Mouse (Mus musculus) cerebellum, adult 2 months (tissue): ENCODE data around the gene Orc1. TPM values are rescaled to one million over a fixed set of nuclear protein-coding genes. Genes with fewer than 3 reads are reported as not detected.

Source experiments
- DNase-seq, 2 experiments: peaks; one replicate each; pipeline ENCODE4 v3.0.0; 2021
- H3K27ac ChIP-seq: fragments of 200-500 bp; 2 replicates; pipeline ENCODE4 v1.5.1; 2012; ENCODE audit warnings: low read length, control low read depth, inconsistent platforms; ENCODE audit not compliant: insufficient read depth
- H3K27me3 ChIP-seq: fragments of 200-500 bp; 2 replicates; pipeline ENCODE4 v1.6.1; 2012; ENCODE audit warnings: inconsistent platforms, mild to moderate bottlenecking, low read length, moderate library complexity; ENCODE audit not compliant: control insufficient read depth, insufficient read depth
- H3K4me1 ChIP-seq: fragments of 200-500 bp; 2 replicates; pipeline ENCODE4 v1.6.1; 2011; ENCODE audit warnings: low read length; ENCODE audit not compliant: control insufficient read depth, insufficient read depth
- H3K4me3 ChIP-seq: fragments of 200-500 bp; replicated peaks from 2 replicates; pipeline ENCODE3; 2011; ENCODE audit warnings: mild to moderate bottlenecking, low read depth, low read length, control low read depth; ENCODE audit not compliant: insufficient read depth
- CTCF ChIP-seq: fragments of 200-500 bp; IDR thresholded peaks from 2 replicates; pipeline ENCODE4 v1.5.1; 2011; ENCODE audit warnings: low read depth, mild to moderate bottlenecking, control low read depth, low read length, moderate library complexity, borderline replicate concordance; ENCODE audit not compliant: insufficient read depth
- POLR2A ChIP-seq: fragments of 200-500 bp; IDR thresholded peaks from 2 replicates; pipeline ENCODE4 v1.6.1; 2011; ENCODE audit warnings: low read length, control low read depth, borderline replicate concordance; ENCODE audit not compliant: insufficient read depth
- WGBS: fragments of 180-500 bp; shearing (Covaris S2); methylation state at CpG from one replicate; pipeline ENCODE4 v1.1.7; 2018; 5-methylcytosine and 5-hydroxymethylcytosine counted together
- polyA plus RNA-seq: library from polyadenylated mRNA; depleted of rRNA; stranded (reverse); fragments of >200 nt; gene quantifications from 2 replicates; pipeline ENCODE4 v1.2.3, GENCODE M21; 2012

The Orc1 gene
- polyA plus RNA-seq, 1 experiment = 0.18 TPM

DNA sequence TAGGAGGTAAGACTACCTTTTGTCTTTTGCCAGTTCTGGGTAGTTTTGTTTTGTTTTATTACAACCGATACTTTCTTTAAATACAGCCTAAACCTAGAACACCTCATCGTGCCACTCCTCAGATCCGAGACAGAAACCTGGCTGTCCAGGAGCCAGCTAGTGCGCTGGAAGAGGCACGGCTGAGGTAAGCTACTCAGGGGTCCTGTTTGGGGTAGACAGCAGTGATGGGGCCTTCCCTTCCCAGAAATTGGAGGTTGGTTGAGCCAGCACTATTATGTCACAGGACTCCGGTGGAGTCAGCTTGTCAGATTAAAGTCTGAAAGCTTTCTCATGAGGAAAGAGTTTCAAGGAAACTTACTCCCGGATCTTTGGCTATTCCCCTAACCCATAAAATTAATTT, 22.6 kb downstream of the Orc1 start:
- 90% methylated on average over 7 of the region's 7 CpGs for WGBS
- H3K4me3 ChIP-seq = no peak overlapping the region
- H3K27me3 ChIP-seq = no peaks in the 10 kb centered on the region
- H3K4me1 ChIP-seq = no peaks in the 10 kb centered on the region
- no peak overlapping the region for H3K27ac ChIP-seq
- TF ChIP-seq CTCF (no peak), POLR2A (no peak)
- no peak for DNase-seq

DNA sequence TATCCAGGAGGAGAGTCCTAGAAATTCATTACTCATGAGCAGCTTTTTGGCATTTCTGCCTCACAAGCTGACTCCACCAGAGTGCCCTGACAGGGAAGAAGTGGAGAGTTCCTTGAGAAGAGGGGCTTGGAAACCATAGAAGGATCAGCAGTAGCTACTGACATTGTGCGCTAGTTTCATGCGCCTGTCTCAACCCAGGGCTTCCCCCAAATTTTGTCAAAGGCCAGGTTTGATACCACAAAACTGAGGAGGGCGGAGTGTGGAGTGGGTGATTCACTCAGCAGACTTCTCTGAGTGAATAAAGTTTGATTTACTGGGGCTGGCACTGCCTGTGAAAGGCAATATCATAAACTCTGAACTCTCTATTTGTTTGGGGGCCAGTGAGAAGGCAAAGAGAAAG, 29.4 kb downstream of the Orc1 start:
- no peaks in the 10 kb centered on the region for H3K27me3 ChIP-seq
- 91% methylated on average over 3 of the region's 3 CpGs for WGBS

DNA sequence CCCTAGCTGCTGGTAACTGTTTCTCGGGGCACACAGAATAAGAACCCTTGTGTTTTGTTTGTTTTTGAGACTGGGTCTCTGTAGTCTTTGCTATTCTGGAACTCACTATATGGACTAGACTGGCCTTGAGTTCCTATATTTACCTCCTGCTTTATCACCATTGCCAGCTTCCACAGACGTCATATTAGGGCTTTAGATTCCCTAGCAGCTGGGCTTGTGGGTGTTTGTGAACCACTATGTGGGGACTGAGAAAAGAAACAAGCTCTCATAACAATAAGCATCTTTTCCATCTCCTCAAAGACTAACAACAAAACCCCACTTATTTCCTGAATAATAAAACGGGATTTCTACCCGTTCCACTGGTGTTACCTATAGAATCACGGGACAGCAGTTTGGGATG, 31.7 kb downstream of the Orc1 start:
- TF ChIP-seq CTCF = no peak
- no peak for TF ChIP-seq POLR2A
- Histone ChIP-seq H3K27me3 (no peaks in the 10 kb centered on the region), H3K27ac (no peak overlapping the region), H3K4me1 (no peaks in the 10 kb centered on the region), H3K4me3 (no peak overlapping the region)
- WGBS = 89% methylated on average over 5 of the region's 5 CpGs
- no peak for DNase-seq

More for the DNA sequence above, 29.4 kb downstream of the Orc1 start:
- no peak overlapping the region for H3K4me3 ChIP-seq
- no peak for DNase-seq
- TF ChIP-seq POLR2A (no peak), CTCF (no peak)
- no peaks in the 10 kb centered on the region for H3K4me1 ChIP-seq
- no peak overlapping the region for H3K27ac ChIP-seq

DNA sequence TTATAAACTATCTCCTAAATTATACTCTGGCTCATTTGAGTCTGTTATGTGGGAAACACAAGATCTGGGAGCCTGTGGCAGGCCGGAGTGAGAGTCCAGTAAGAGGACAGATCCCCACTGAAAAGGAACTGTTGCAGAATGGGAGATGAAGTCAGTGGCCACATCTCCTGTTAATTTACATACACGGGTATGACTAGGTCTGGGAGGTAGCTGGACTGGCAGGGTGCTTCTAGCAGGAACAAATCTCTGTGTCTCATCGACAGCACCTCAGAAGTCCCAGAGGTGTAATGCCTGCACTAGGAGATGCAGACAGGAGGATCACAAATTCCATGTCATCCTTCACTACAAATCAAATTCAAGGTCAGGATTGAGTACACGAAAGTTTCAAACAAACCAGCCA, 39.4 kb downstream of the Orc1 start:
- peaks cover 9% of the 10 kb centered on the region; the same call in 1 of the 2 replicates for H3K4me1 ChIP-seq
- no peak overlapping the region for H3K27ac ChIP-seq
- peak overlapping the region; percentile 95 for H3K4me3 ChIP-seq
- WGBS = 72% methylated on average over 4 of the region's 4 CpGs
- H3K27me3 ChIP-seq = no peaks in the 10 kb centered on the region
- TF ChIP-seq CTCF = no peak
- no peak for TF ChIP-seq POLR2A
- no peak for DNase-seq

DNA sequence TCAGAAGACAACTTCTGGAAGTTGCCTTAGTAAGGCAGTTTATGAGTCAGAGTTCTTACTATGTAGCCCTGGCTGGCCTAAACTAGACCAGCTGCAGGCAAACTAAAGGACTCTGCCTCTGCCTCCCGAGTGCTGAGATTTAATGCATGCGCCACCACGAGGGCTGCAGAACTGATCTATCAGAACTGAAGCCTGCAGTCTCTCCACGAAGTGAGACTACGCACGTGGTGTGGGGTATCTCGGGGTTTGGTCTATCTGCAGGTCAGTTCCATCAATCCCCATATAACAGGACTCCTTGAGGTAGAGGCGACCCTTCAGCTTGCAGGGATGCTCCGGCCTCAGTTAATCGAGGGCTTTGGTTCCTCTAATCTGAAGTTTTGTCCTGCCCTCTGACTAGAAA, 39.9 kb downstream of the Orc1 start:
- DNase-seq = no peak
- Histone ChIP-seq H3K27ac (peak overlapping the region; percentile 39), H3K4me3 (peak overlapping the region; percentile 95), H3K4me1 (peaks cover 9% of the 10 kb centered on the region; the same call in 1 of the 2 replicates), H3K27me3 (no peaks in the 10 kb centered on the region)
- no peak for TF ChIP-seq POLR2A
- TF ChIP-seq CTCF = no peak
- WGBS = 1% methylated on average over 10 of the region's 10 CpGs

DNA sequence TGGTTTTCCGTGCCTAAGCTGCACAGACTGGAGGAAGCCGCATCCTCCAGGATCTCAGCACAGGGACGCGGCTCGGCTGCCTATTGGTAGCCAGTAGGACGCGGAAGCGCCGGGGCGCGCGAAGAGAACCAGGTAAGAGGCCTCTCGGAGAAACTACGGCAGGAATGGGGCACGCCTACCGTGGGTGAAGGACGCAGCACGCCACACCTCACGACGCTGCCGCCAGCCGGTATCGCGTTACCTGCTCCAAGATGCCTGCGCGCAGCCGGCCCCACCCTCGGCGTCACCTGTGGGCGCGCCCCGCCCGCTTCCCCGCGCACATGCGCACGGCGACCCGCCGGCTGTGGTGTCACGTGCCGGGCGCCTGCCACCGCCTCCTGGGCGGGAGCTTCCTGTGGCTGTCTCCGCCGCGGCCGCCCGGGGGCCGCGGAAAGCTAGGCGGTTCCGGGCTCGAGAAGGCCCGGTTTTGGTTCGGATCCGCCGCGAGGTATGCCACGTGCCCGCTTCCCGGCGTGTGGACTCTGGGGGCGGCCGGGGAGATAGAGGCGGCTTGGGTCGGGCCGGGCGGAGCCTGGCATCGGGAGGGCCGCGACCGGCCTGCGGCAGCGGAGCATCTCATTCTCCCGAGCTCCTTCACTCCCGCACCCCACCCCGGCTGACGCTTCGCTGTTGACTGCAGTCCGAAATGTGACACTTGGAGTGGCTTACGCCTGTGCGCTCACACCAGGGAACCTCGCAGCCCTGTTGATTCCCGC, 40.5 kb downstream of the Orc1 start, which contains the start of gene Cc2d1b:
Cc2d1b (plus strand) TSS at position 354 of the 755 bp plus-strand sequence.
- H3K4me1 ChIP-seq = peaks cover 9% of the 10 kb centered on the region; the same call in 1 of the 2 replicates
- peak within 1 kb of the TSS; percentile 95 for H3K4me3 ChIP-seq
- peak within 1 kb of the TSS; percentile 77 for H3K27ac ChIP-seq
- TF ChIP-seq CTCF = no peak
- peak; percentile 90 for TF ChIP-seq POLR2A
- under 1% methylated on average over 86 of the region's 86 CpGs for WGBS
- DNase-seq = peak; percentile 94 to 96
- no peaks in the 10 kb centered on the region for H3K27me3 ChIP-seq

DNA sequence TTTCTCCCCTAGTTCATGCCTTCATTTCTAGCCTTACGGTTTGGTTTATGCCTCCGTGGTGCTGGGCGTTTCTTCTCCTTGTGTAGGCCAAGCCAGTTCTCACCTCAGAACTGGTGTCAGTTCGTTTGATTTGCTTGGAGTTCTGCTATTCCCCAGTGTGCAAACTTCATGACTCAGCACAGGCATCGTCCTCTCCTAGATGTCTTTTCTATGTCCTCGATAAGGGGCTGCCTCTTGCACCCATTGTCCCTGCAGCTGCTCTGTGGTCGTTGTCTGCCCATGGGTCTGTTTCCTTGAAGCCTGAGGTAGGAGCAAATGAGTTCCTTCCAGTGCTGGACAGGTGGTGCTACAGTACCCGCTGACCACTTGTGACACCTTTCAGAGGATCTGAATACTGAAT, 41.3 kb downstream of the Orc1 start:
- Histone ChIP-seq H3K27ac (peak overlapping the region; percentile 77), H3K4me3 (peak overlapping the region; percentile 95), H3K4me1 (peaks cover 9% of the 10 kb centered on the region), H3K27me3 (no peaks in the 10 kb centered on the region)
- TF ChIP-seq POLR2A = no peak
- no peak for TF ChIP-seq CTCF
- peak; percentile 30 to 39 for DNase-seq
- 4% methylated on average over 8 of the region's 8 CpGs for WGBS

DNA sequence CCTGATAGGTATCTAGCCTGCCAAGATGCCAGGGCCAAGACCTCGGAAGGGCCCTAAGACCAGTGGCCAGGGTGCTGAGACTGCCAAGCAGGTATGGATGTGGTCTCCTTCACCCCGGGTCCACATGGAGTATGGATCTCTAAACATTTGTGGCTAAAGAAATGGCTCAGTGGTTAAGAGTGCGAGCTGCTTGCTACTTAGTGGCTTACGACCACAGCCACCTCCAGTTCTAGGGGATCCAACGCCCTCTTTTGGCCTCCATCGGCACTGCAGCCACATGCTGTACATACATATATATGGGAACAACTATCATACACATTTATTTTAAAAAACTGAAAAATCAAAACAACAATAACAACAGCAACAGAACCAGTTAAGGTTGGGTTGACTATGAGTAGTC, 42.3 kb downstream of the Orc1 start:
- Histone ChIP-seq H3K4me1 (peaks cover 9% of the 10 kb centered on the region), H3K27me3 (no peaks in the 10 kb centered on the region), H3K27ac (no peak overlapping the region), H3K4me3 (no peak overlapping the region)
- TF ChIP-seq CTCF = no peak; the same call in 1 of the 2 replicates
- TF ChIP-seq POLR2A = no peak
- WGBS = 97% methylated on average over 6 of the region's 6 CpGs
- DNase-seq = peak in 1 of 2 experiments; percentile 33
